Mouse (Mus musculus) limb, embryonic 14.5 days (tissue): Measurements from ENCODE around the gene Ubxn2a. TPM values are rescaled to one million over a fixed set of nuclear protein-coding genes. Genes with fewer than 3 reads are reported as not detected.

Experiments used
- ATAC-seq: fragments of 200-750 bp; cut with Nextera tagmentation; 2 replicates; pipeline ENCODE4 v1.8.0; 2017; ENCODE audit warnings: low read depth, moderate number of reproducible peaks, moderate TSS enrichment; ENCODE audit not compliant: low FRiP score
- DNase-seq: peaks from one replicate; pipeline ENCODE4 v3.0.0-alpha.2; 2015; ENCODE audit warnings: low spot score
- H3K27ac ChIP-seq: fragments of 300-500 bp; sonication (generic); replicated peaks from 2 replicates; pipeline ENCODE4 v1.5.1; 2014; ENCODE audit warnings: low read depth, mild to moderate bottlenecking, low read length, moderate library complexity, mixed read lengths
- H3K27me3 ChIP-seq: fragments of 300-500 bp; sonication (generic); 2 replicates; pipeline ENCODE4 v1.6.1; 2014; ENCODE audit warnings: low read length, mixed read lengths; ENCODE audit not compliant: control insufficient read depth, insufficient read depth
- H3K36me3 ChIP-seq: fragments of 300-500 bp; sonication (generic); 2 replicates; pipeline ENCODE4 v1.6.1; 2014; ENCODE audit warnings: mild to moderate bottlenecking, low read length, moderate library complexity, mixed read lengths; ENCODE audit not compliant: control insufficient read depth, insufficient read depth
- H3K4me1 ChIP-seq: fragments of 300-500 bp; sonication (generic); 2 replicates; pipeline ENCODE4 v1.6.1; 2014; ENCODE audit warnings: antibody characterized with exemption, low read length, mixed read lengths; ENCODE audit not compliant: control insufficient read depth, insufficient read depth
- H3K4me2 ChIP-seq: fragments of 300-500 bp; sonication (generic); replicated peaks from 2 replicates; pipeline ENCODE4 v1.6.1; 2014; ENCODE audit warnings: low read depth, mild to moderate bottlenecking, low read length, moderate library complexity; ENCODE audit not compliant: severe bottlenecking
- H3K4me3 ChIP-seq: fragments of 300-500 bp; sonication (generic); replicated peaks from 2 replicates; pipeline ENCODE4 v1.5.1; 2014; ENCODE audit warnings: low read length
- H3K9ac ChIP-seq: fragments of 300-500 bp; sonication (generic); 2 replicates; pipeline ENCODE4 v1.6.1; 2014; ENCODE audit warnings: mild to moderate bottlenecking, low read depth, low read length, moderate library complexity; ENCODE audit not compliant: severe bottlenecking
- H3K9me3 ChIP-seq: fragments of 300-500 bp; sonication (generic); 2 replicates; pipeline ENCODE4 v1.6.1; 2016; ENCODE audit warnings: low read length; ENCODE audit not compliant: control insufficient read depth
- POLR2A ChIP-seq: fragments of 200-500 bp; IDR thresholded peaks from 2 replicates; pipeline ENCODE4 v1.8.0; 2012; ENCODE audit warnings: inconsistent platforms, mild to moderate bottlenecking, moderate library complexity, borderline replicate concordance; ENCODE audit not compliant: insufficient read depth, insufficient read length; ENCODE audit errors: extremely low read depth
- WGBS: fragments of 180-500 bp; shearing (Covaris S2); extraction: QIAGEN DNeasy Blood & Tissue Kit; methylation state at CpG from one replicate; pipeline ENCODE4 v1.1.7; 2014; 5-methylcytosine and 5-hydroxymethylcytosine counted together
- polyA plus RNA-seq, 2 experiments: library from polyadenylated mRNA; depleted of rRNA in 1 of 2; stranded (reverse) in 1 of 2; unstranded in 1 of 2; fragments of >200 nt; fragmentation: Nextera tagmentation in 1 of 2; extraction: Ambion mirVana in 1 of 2; gene quantifications; 2 replicates each; pipeline versions ENCODE4 v1.2.1 to v1.2.3; 2012 to 2014

The Ubxn2a gene
- polyA plus RNA-seq, 2 experiments = 5.8 to 18.2 TPM

DNA sequence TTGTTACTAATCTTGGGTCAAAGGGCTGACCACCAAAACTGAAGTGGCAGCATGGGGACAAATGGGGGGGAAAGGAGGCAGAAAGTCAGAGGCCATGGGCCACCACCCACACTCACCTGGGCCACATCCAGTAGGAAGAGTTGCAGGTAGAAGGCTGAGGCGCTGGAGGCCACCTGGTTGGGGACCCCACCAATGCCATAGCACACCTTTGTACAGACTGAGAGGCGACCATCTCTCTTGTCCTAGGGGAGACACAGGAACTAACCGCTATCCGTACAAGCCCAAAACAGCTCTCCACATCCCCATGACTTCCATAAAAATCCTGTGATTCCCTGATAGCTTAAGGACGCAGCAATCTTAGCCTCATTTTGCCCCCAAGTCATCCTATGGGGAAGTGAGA lies 36.2 kb downstream of the Ubxn2a start:
- H3K9me3 ChIP-seq = no peaks in the 10 kb centered on the region
- 89% methylated on average over 5 of the region's 5 CpGs for WGBS
- H3K27me3 ChIP-seq = no peaks in the 10 kb centered on the region
- ATAC-seq (no peak), DNase-seq (no peak)
- no peak overlapping the region for H3K27ac ChIP-seq
- no peaks in the 10 kb centered on the region for H3K36me3 ChIP-seq
- no peak for TF ChIP-seq POLR2A
- peaks cover 9% of the 10 kb centered on the region for H3K4me1 ChIP-seq
- H3K9ac ChIP-seq = no peak overlapping the region
- no peak overlapping the region for H3K4me2 ChIP-seq
- no peak overlapping the region for H3K4me3 ChIP-seq

DNA sequence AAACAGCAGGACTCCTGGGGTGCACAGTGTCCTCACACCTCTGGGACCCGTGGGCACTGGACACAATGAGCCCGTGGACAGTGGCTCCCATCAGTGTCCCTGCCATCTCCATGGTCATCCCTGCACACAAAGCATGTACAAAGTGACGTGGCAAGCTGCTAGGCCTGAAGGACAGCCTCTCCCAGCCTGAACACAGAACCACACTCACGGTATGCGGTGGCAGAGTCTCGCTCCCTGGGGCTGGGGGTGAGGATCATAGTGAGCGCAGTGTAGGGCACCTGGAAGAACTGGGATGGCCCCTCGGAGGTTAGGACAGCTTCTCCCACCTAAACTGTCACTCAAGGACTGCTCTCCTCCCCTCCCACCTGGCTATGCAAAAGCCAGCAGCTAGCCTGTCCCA lies 38.6 kb downstream of the Ubxn2a start:
- ATAC-seq = no peak
- WGBS = 76% methylated on average over 8 of the region's 8 CpGs

DNA sequence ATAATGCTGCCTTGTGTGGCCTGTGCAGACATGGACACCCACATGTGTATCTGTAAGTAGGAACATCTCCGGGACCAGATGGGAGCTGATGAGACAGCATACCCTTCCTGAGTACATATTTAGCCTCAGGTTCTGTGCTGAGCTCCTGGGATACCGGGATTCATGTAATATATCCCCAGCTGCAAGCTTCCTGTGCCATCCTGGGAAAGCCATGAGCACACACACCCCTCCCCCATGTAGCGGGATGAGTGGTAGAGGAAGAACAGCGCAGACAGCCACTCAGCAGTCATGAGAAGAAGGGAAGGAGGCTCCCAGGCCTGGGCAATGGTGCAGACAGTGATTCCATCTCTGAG lies 43.2 kb downstream of the Ubxn2a start:
- ATAC-seq = no peak
- Histone ChIP-seq H3K9ac (no peak overlapping the region), H3K27me3 (no peaks in the 10 kb centered on the region), H3K4me1 (peaks cover 12% of the 10 kb centered on the region), H3K4me2 (no peak overlapping the region), H3K36me3 (no peaks in the 10 kb centered on the region), H3K27ac (0 out of 2 replicates have a peak overlapping the region, but pooled peaks have one; percentile 53), H3K4me3 (no peak overlapping the region), H3K9me3 (no peaks in the 10 kb centered on the region)
- no peak for TF ChIP-seq POLR2A
- DNase-seq = no peak
- WGBS = 70% methylated on average over 4 of the region's 4 CpGs

More for the DNA sequence above, 38.6 kb downstream of the Ubxn2a start:
- Histone ChIP-seq H3K9me3 (no peaks in the 10 kb centered on the region), H3K9ac (no peak overlapping the region), H3K27ac (no peak overlapping the region), H3K4me2 (no peak overlapping the region), H3K27me3 (no peaks in the 10 kb centered on the region), H3K4me1 (peaks cover 6% of the 10 kb centered on the region), H3K36me3 (no peaks in the 10 kb centered on the region), H3K4me3 (no peak overlapping the region)
- DNase-seq = no peak
- no peak for TF ChIP-seq POLR2A

DNA sequence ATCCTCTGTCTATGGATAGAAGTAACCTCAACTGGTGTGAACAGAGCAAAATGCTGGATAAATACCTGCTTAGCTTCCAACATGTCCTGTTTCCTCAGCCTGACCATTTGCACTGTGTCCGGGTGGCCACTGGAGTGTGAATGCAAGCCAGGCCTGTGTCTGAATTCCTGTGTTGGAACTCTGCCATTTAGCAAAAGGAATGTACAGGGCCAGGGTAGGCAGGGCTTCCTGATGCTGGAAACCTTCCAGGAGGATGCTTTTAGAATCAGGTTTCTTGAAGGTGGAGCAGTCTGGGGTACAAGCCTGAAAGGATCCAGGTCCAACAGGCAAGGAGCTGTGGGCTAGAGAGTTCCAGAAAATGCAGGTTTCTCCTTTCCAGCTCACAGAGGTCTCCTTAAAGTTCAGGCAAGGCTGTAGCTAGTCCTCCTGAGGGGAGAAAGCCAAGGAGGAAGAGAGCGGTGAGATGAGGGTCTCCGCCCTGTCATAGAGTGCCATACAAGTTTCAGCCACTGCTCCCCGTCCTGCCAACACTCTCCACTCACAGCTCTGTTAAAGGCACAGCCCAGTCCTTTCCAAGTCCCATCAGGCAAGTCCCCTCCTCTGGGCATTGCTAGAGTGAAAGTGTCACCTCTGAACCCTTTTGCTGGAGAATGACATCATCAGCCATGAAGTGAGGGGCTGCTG lies 43.7 kb downstream of the Ubxn2a start:
- H3K27ac ChIP-seq = peak overlapping the region; percentile 53

DNA sequence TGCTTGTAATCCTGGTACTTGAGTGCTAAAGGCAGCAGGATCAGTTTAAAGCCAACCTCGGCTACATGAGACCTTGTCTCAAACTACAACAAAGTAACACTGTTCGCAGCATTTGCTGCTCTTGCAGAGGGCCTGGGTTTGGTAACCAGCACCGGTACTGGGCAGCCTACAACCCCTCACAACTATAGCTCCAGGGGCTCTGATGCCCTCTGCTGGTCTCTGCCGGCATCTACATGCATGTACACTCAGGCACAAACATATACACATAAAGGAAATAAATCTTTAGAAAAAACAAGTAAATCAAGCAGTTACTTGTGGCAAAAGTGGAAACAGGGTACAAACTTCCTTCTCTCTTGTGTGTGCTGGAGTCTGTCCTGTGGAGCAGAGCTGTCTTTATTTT lies 44.8 kb downstream of the Ubxn2a start:
- ATAC-seq = no peak
- H3K4me2 ChIP-seq = no peak overlapping the region
- H3K9ac ChIP-seq = no peak overlapping the region
- no peak overlapping the region for H3K4me3 ChIP-seq
- 0 out of 2 replicates have a peak overlapping the region, but pooled peaks have one; percentile 26 for H3K27ac ChIP-seq
- peaks cover 12% of the 10 kb centered on the region for H3K4me1 ChIP-seq
- no peak for TF ChIP-seq POLR2A
- 84% methylated on average over 4 of the region's 4 CpGs for WGBS
- DNase-seq = no peak
- no peaks in the 10 kb centered on the region for H3K27me3 ChIP-seq
- H3K36me3 ChIP-seq = peaks cover 3% of the 10 kb centered on the region; the same call in 1 of the 2 replicates
- no peaks in the 10 kb centered on the region for H3K9me3 ChIP-seq

More for the DNA sequence above, 43.7 kb downstream of the Ubxn2a start:
- WGBS = 57% methylated on average over 4 of the region's 4 CpGs
- DNase-seq (peak; percentile 71), ATAC-seq (peak; percentile 64; the same call in 1 of the 2 replicates)
- no peaks in the 10 kb centered on the region for H3K9me3 ChIP-seq
- H3K27me3 ChIP-seq = no peaks in the 10 kb centered on the region
- no peak overlapping the region for H3K4me3 ChIP-seq
- peaks cover 12% of the 10 kb centered on the region for H3K4me1 ChIP-seq
- H3K36me3 ChIP-seq = no peaks in the 10 kb centered on the region
- H3K9ac ChIP-seq = no peak overlapping the region
- no peak for TF ChIP-seq POLR2A
- no peak overlapping the region for H3K4me2 ChIP-seq
